Mouse (Mus musculus): Measurements from ENCODE around the gene Nek7.

The Nek7 gene

DNA sequence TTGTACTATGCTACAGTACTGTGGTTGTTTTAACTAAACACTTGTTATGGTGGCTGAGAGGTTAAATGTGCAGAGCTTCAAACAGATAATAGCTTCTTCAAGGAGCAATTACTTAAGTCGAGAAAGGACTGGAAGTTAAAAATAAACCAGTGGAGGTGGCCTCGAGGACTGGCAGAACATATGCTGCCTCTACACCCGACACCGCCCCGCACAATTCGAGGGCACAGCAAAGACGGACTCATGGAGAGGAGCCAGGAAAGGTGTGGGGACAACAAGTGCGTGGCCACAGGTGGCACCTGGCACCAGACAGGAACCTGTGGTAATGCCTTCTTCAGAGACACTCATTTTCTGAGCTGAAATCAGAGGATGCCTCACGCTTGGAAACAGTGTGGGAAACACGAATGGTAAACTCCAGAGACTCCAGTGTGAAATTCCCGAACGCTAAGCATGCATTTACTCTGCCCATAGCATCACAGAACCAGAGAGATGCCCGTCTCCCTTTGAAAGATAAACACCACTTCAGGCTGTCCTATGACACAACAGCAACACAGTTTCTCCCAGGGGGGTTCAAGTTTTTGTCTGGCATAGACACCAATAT is 112.4 kb downstream of the Nek7 start:
- DNase-seq (ENCODE audit: low spot score), result no peak

- DNase-seq (ENCODE audit: low spot score), result no peak
Measured at GRCm38 (mm10) chr1:138507014-138507413, 112.9 kb downstream of the Nek7 start.

GRCm38 (mm10) chr1:138504228-138504627 is 115.7 kb downstream of the Nek7 start:
- DNase-seq (ENCODE audit: low spot score), result no peak

GRCm38 (mm10) chr1:138500691-138501090 is 119.2 kb downstream of the Nek7 start:
- no peak for DNase-seq (ENCODE audit: low spot score)

DNA sequence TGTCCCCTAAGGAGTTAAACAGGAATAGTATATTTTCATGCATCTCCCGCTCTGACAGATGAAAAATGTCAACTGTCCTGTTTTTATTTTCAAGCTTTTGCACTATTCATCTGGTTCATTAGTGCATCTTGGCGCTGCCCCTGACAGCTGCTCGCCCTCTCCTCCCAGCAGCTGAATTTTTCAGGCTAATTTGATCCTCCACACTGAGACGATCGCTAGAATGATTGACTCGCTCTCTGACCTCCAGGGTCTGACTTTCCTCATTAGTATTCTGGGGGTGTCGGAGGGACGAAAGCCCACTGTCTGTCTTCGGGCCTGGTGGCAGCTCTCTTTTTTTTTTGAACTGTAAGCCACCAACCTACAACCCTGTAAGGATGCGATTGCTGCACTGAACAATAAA is 119.8 kb downstream of the Nek7 start:
- no peak for DNase-seq (ENCODE audit: low spot score)

GRCm38 (mm10) chr1:138499461-138499860 is 120.5 kb downstream of the Nek7 start:
- no peak for DNase-seq (ENCODE audit: low spot score)

- no peak for DNase-seq (ENCODE audit: low spot score)
Measured at GRCm38 (mm10) chr1:138491382-138492097, 128.4 kb downstream of the Nek7 start.

- DNase-seq (ENCODE audit: low spot score), result no peak
Measured at GRCm38 (mm10) chr1:138487569-138487968, 132.4 kb downstream of the Nek7 start.

GRCm38 (mm10) chr1:138480694-138481093 is 139.2 kb downstream of the Nek7 start:
- DNase-seq (ENCODE audit: low spot score), result no peak

DNA sequence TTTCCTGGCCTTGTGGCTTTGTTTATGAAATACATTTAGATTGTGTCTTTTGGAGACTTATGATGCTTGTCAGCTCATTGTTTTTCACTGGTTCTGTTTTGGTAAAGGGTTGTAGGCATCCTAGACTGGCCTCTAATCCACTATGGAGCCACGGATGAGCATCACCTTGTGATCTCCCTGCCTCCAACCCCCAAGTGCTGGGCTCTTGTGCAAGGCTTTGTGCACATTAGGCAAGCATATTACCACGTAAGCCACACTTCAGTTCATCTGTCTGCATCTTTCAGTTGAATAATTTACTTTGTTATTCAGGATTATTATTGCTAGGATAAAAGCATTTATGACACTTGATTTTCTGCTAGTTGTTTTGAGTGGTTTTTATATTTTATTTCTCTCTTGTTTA is 154.6 kb downstream of the Nek7 start:
- no peak for DNase-seq (ENCODE audit: low spot score)

GRCm38 (mm10) chr1:138461425-138461824 is 158.5 kb downstream of the Nek7 start:
- no peak for DNase-seq (ENCODE audit: low spot score)

DNA sequence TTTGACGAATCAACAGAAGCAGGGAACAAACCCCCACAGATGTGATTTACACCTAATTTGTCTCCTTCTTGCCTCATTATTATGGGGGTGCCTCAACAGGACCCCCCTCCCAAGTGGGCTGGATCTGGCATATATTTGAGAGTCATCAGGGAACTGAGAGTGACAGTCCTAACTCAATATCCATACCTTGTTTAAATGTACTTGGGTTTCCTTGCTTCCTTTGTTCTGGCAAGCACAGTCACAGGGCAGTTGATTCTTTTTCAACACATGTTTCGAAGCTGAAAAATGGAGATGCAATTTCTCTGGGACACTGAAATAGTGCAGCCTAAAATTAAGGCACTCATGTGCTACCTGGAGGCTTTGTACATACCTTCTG is 170.5 kb downstream of the Nek7 start:
- no peak for DNase-seq (ENCODE audit: low spot score)

DNA sequence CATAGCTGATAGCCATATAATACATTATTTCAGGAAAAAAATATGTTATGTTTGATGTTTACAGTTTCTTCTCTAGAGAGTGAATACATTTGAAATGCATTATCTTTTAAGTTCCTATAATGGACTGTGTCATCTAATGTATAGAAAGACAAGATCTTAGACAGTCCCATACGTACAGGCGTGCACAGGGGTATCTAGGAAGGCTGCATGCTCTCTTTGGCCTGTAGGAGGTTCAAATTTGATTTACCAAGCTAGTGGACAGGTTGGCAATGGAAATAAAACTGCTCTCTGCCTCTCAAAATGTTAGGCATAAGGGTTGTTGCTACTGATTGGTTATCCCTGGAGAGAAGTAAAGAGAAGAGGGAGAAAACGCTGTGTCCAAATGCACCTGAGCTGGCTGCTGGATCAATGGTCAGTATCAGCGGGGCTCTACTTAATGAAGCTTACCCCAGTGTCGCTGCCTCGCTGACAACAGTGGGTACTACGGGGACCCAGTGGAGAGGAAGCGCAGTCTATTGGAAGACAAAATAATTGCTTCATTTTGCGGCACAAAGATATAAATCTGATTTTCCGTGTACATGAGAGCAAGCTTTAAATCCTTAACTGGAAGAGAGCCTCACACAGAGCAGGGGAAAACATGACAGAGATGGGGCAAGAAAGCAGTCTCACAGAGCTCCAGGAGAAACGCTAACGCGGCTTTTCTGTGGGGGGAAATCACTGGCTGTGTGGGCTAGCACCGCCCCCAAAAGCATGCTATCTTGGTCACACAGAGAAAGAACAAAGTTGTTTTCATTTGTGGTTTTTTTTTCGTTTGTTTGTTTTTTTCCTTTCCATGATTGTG is 171.1 kb downstream of the Nek7 start:
- DNase-seq (ENCODE audit: low spot score), result no peak

DNA sequence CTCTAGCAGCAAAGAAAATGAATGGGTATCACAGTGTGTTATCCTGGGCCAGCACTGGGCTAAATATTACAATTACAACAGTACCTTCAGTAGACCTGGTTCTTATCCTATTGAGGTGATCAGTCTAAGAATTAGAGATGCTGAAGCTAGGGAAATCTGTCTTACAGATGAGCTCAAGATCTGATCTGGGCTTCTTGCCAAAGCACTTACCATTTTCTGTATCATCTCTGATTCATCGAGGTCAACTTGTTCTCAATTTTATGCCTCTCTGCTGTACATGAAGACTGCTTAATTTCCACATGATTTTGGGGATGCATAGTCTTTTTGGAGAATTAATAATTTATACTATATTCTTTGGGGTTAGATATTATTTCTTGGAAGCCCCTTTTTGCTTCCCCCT is 173.1 kb downstream of the Nek7 start:
- no peak for DNase-seq (ENCODE audit: low spot score)

Data from ovary, adult 18-20 months (tissue).